Mouse (Mus musculus) forebrain, embryonic 11.5 days (tissue): ENCODE measurements around the gene Cyp2s1. TPM values are rescaled to one million over a fixed set of nuclear protein-coding genes. Genes with fewer than 3 reads are reported as not detected.

ENCODE experiments used
- ATAC-seq: fragments of 200-750 bp; cut with Nextera tagmentation; replicated peaks from 2 replicates; pipeline ENCODE4 v1.8.0; 2017; ENCODE audit warnings: moderate TSS enrichment; ENCODE audit not compliant: low FRiP score
- DNase-seq: peaks from one replicate; pipeline ENCODE4 v3.0.0-alpha.2; 2017; ENCODE audit warnings: low spot score
- H3K27ac ChIP-seq: fragments of 300-500 bp; sonication (generic); 2 replicates; pipeline ENCODE4 v1.5.1; 2014; ENCODE audit warnings: low read depth, low read length
- H3K27me3 ChIP-seq: fragments of 300-500 bp; sonication (generic); 2 replicates; pipeline ENCODE4 v1.6.1; 2014; ENCODE audit warnings: mild to moderate bottlenecking, low read length, mixed read lengths; ENCODE audit not compliant: control insufficient read depth, insufficient read depth
- H3K36me3 ChIP-seq: fragments of 300-500 bp; sonication (generic); 2 replicates; pipeline ENCODE4 v1.6.1; 2014; ENCODE audit warnings: mild to moderate bottlenecking, low read length, moderate library complexity, mixed read lengths; ENCODE audit not compliant: control insufficient read depth, insufficient read depth
- H3K4me1 ChIP-seq: fragments of 300-500 bp; sonication (generic); replicated peaks from 2 replicates; pipeline ENCODE4 v1.6.1; 2014; ENCODE audit warnings: low read length, mixed read lengths; ENCODE audit not compliant: control insufficient read depth, insufficient read depth
- H3K4me2 ChIP-seq: fragments of 300-500 bp; sonication (generic); 2 replicates; pipeline ENCODE4 v1.6.1; 2014; ENCODE audit warnings: low read depth, mild to moderate bottlenecking, low read length, moderate library complexity, mixed read lengths; ENCODE audit not compliant: severe bottlenecking
- H3K4me3 ChIP-seq: fragments of 300-500 bp; sonication (generic); 2 replicates; pipeline ENCODE4 v1.5.1; 2014; ENCODE audit warnings: low read depth, low read length
- H3K9ac ChIP-seq: fragments of 300-500 bp; sonication (generic); 2 replicates; pipeline ENCODE4 v1.6.1; 2014; ENCODE audit warnings: low read length
- H3K9me3 ChIP-seq: fragments of 300-500 bp; sonication (generic); 2 replicates; pipeline ENCODE4 v1.6.1; 2016; ENCODE audit warnings: low read length, mixed read lengths; ENCODE audit not compliant: control insufficient read depth
- WGBS: fragments of 180-500 bp; shearing (Covaris S2); extraction: QIAGEN DNeasy Blood & Tissue Kit; methylation state at CpG from one replicate; pipeline ENCODE4 v1.1.7; 2014; 5-methylcytosine and 5-hydroxymethylcytosine counted together
- polyA plus RNA-seq: library from polyadenylated mRNA; unstranded; fragments of >200 nt; fragmentation: Nextera tagmentation; extraction: Ambion mirVana; gene quantifications from 2 replicates; pipeline ENCODE4 v1.2.1, GENCODE M21; 2014

The Cyp2s1 gene
- polyA plus RNA-seq, 1 experiment from 2014 or later, result 0.32 TPM

- no peaks in the 10 kb centered on the region for H3K4me1 ChIP-seq
- H3K36me3 ChIP-seq, result no peaks in the 10 kb centered on the region
- no peaks in the 10 kb centered on the region for H3K27me3 ChIP-seq
- DNase-seq, result no peak
- H3K9me3 ChIP-seq, result no peaks in the 10 kb centered on the region
- no peak overlapping the region for H3K4me3 ChIP-seq
- WGBS, result 89% methylated on average over 6 of the region's 6 CpGs
- H3K27ac ChIP-seq, result no peak overlapping the region
- ATAC-seq, result no peak
- H3K9ac ChIP-seq, result no peak overlapping the region
- no peak overlapping the region for H3K4me2 ChIP-seq
Measured at GRCm38 (mm10) chr7:25826029-25826428, 9.3 kb upstream of the Cyp2s1 start.

GRCm38 (mm10) chr7:25825043-25825442, 8.3 kb upstream of the Cyp2s1 start:
- H3K4me3 ChIP-seq, result no peak overlapping the region
- H3K36me3 ChIP-seq, result no peaks in the 10 kb centered on the region
- H3K4me2 ChIP-seq, result no peak overlapping the region
- no peak overlapping the region for H3K9ac ChIP-seq
- H3K4me1 ChIP-seq, result no peaks in the 10 kb centered on the region
- H3K9me3 ChIP-seq, result no peaks in the 10 kb centered on the region
- no peak for ATAC-seq
- 52% methylated on average over 9 of the region's 9 CpGs for WGBS
- DNase-seq, result no peak
- H3K27me3 ChIP-seq, result no peaks in the 10 kb centered on the region
- no peak overlapping the region for H3K27ac ChIP-seq

- Histone ChIP-seq H3K9me3 (no peaks in the 10 kb centered on the region), H3K4me2 (no peak overlapping the region), H3K9ac (no peak overlapping the region), H3K36me3 (no peaks in the 10 kb centered on the region), H3K4me1 (peaks cover 3% of the 10 kb centered on the region; the same call in 1 of the 2 replicates), H3K27ac (no peak overlapping the region), H3K27me3 (peaks cover 8% of the 10 kb centered on the region; the same call in 1 of the 2 replicates), H3K4me3 (no peak overlapping the region)
- WGBS, result 28% methylated on average over 7 of the region's 7 CpGs
- no peak for ATAC-seq
- DNase-seq, result no peak
Measured at GRCm38 (mm10) chr7:25815571-25815970, 1.1 kb downstream of the Cyp2s1 start.

GRCm38 (mm10) chr7:25814711-25815110, 2.0 kb downstream of the Cyp2s1 start:
- Histone ChIP-seq H3K36me3 (no peaks in the 10 kb centered on the region), H3K9ac (no peak overlapping the region), H3K9me3 (no peaks in the 10 kb centered on the region), H3K4me2 (no peak overlapping the region), H3K27ac (no peak overlapping the region), H3K4me1 (peaks cover 3% of the 10 kb centered on the region; the same call in 1 of the 2 replicates), H3K27me3 (peaks cover 8% of the 10 kb centered on the region; the same call in 1 of the 2 replicates), H3K4me3 (no peak overlapping the region)
- 83% methylated on average over 9 of the region's 9 CpGs for WGBS
- ATAC-seq (no peak), DNase-seq (no peak)

- no peak overlapping the region for H3K4me3 ChIP-seq
- no peak overlapping the region for H3K27ac ChIP-seq
- no peak overlapping the region for H3K9ac ChIP-seq
- WGBS, result 74% methylated on average over 1 of the region's 1 CpGs
- peaks cover 8% of the 10 kb centered on the region; the same call in 1 of the 2 replicates for H3K27me3 ChIP-seq
- H3K9me3 ChIP-seq, result no peaks in the 10 kb centered on the region
- no peak overlapping the region for H3K4me2 ChIP-seq
- no peak for DNase-seq
- no peaks in the 10 kb centered on the region for H3K36me3 ChIP-seq
- ATAC-seq, result no peak
- peaks cover 3% of the 10 kb centered on the region; the same call in 1 of the 2 replicates for H3K4me1 ChIP-seq
Measured at GRCm38 (mm10) chr7:25812195-25812594, 4.5 kb downstream of the Cyp2s1 start.

GRCm38 (mm10) chr7:25811716-25812115, 5.0 kb downstream of the Cyp2s1 start:
- 85% methylated on average over 2 of the region's 2 CpGs for WGBS
- peaks cover 3% of the 10 kb centered on the region; the same call in 1 of the 2 replicates for H3K4me1 ChIP-seq

GRCm38 (mm10) chr7:25805631-25806343, 10.9 kb downstream of the Cyp2s1 start:
- no peaks in the 10 kb centered on the region for H3K27me3 ChIP-seq
- peak overlapping the region; percentile 24; the same call in 1 of the 2 replicates for H3K4me2 ChIP-seq
- H3K27ac ChIP-seq, result no peak overlapping the region
- 27% methylated on average over 21 of the region's 21 CpGs for WGBS
- no peaks in the 10 kb centered on the region for H3K9me3 ChIP-seq
- no peak overlapping the region; the same call in 1 of the 2 replicates for H3K4me3 ChIP-seq
- DNase-seq (peak; percentile 83), ATAC-seq (peak; percentile 44; the same call in 1 of the 2 replicates)
- H3K36me3 ChIP-seq, result no peaks in the 10 kb centered on the region
- peaks cover 2% of the 10 kb centered on the region; the same call in 1 of the 2 replicates for H3K4me1 ChIP-seq
- H3K9ac ChIP-seq, result peak overlapping the region; percentile 37

More at GRCm38 (mm10) chr7:25811716-25812115, 5.0 kb downstream of the Cyp2s1 start:
- H3K9ac ChIP-seq, result no peak overlapping the region
- DNase-seq (no peak), ATAC-seq (no peak)
- no peak overlapping the region for H3K27ac ChIP-seq
- H3K27me3 ChIP-seq, result peaks cover 8% of the 10 kb centered on the region; the same call in 1 of the 2 replicates
- no peak overlapping the region for H3K4me3 ChIP-seq
- H3K4me2 ChIP-seq, result no peak overlapping the region
- no peaks in the 10 kb centered on the region for H3K36me3 ChIP-seq
- no peaks in the 10 kb centered on the region for H3K9me3 ChIP-seq

- DNase-seq (no peak), ATAC-seq (no peak)
- Histone ChIP-seq H3K4me1 (peaks cover 2% of the 10 kb centered on the region; the same call in 1 of the 2 replicates), H3K4me3 (no peak overlapping the region), H3K36me3 (no peaks in the 10 kb centered on the region), H3K27me3 (no peaks in the 10 kb centered on the region), H3K9ac (no peak overlapping the region), H3K4me2 (no peak overlapping the region), H3K9me3 (no peaks in the 10 kb centered on the region), H3K27ac (no peak overlapping the region)
- 83% methylated on average over 4 of the region's 4 CpGs for WGBS
Measured at GRCm38 (mm10) chr7:25804792-25805191, 11.9 kb downstream of the Cyp2s1 start.
